Mouse (Mus musculus): Measurements from ENCODE around the gene Defb29. TPM values are rescaled to one million over a fixed set of nuclear protein-coding genes. Genes with fewer than 3 reads are reported as not detected.

Gene Defb29
- polyA plus RNA-seq, 1 experiment from 2014 or later, result not detected

GRCm38 (mm10) chr2:152541979-152542378 lies 2.1 kb upstream of the Defb29 start:
- H3K4me1 ChIP-seq (ENCODE audit: control insufficient read depth, insufficient read depth, low read length), result no peaks in the 10 kb centered on the region
- H3K27me3 ChIP-seq (ENCODE audit: control insufficient read depth, insufficient read depth, low read length), result no peaks in the 10 kb centered on the region
- no peak overlapping the region for H3K4me2 ChIP-seq (ENCODE audit: low read depth)
- H3K36me3 ChIP-seq (ENCODE audit: control insufficient read depth, insufficient read depth, low read length), result no peaks in the 10 kb centered on the region
- ATAC-seq (ENCODE audit: insufficient read depth, low FRiP score, low TSS enrichment), result no peak
- H3K27ac ChIP-seq (ENCODE audit: low read depth, low read length), result no peak overlapping the region
- H3K9me3 ChIP-seq (ENCODE audit: control insufficient read depth, low read length), result no peaks in the 10 kb centered on the region
- H3K4me3 ChIP-seq (ENCODE audit: low read depth, low read length), result no peak overlapping the region
- DNase-seq (ENCODE audit: low spot score), result no peak
- no peak overlapping the region for H3K9ac ChIP-seq (ENCODE audit: low read length)
- 85% methylated on average over 9 of the region's 9 CpGs for WGBS

GRCm38 (mm10) chr2:152517981-152518380 lies 21.9 kb downstream of the Defb29 start, which contains the start of gene Defb28:
Defb28 (plus strand) TSS chr2:152518255.
- Histone ChIP-seq H3K27ac (ENCODE audit: low read depth, low read length) (no peak within 1 kb of the TSS), H3K9me3 (ENCODE audit: control insufficient read depth, low read length) (no peaks in the 10 kb centered on the region), H3K36me3 (ENCODE audit: control insufficient read depth, insufficient read depth, low read length) (no peaks in the 10 kb centered on the region), H3K27me3 (ENCODE audit: control insufficient read depth, insufficient read depth, low read length) (no peaks in the 10 kb centered on the region), H3K4me1 (ENCODE audit: control insufficient read depth, insufficient read depth, low read length) (no peaks in the 10 kb centered on the region), H3K4me3 (ENCODE audit: low read depth, low read length) (no peak within 1 kb of the TSS), H3K4me2 (ENCODE audit: low read depth) (no peak within 1 kb of the TSS), H3K9ac (ENCODE audit: low read length) (no peak within 1 kb of the TSS)
- DNase-seq (ENCODE audit: low spot score) (no peak), ATAC-seq (ENCODE audit: insufficient read depth, low FRiP score, low TSS enrichment) (no peak)
- WGBS, result 69% methylated on average over 4 of the region's 4 CpGs

GRCm38 (mm10) chr2:152516084-152516483 lies 23.8 kb downstream of the Defb29 start:
- Histone ChIP-seq H3K9me3 (ENCODE audit: control insufficient read depth, low read length) (no peaks in the 10 kb centered on the region), H3K9ac (ENCODE audit: low read length) (no peak overlapping the region), H3K27me3 (ENCODE audit: control insufficient read depth, insufficient read depth, low read length) (no peaks in the 10 kb centered on the region), H3K4me3 (ENCODE audit: low read depth, low read length) (no peak overlapping the region), H3K36me3 (ENCODE audit: control insufficient read depth, insufficient read depth, low read length) (no peaks in the 10 kb centered on the region), H3K4me1 (ENCODE audit: control insufficient read depth, insufficient read depth, low read length) (no peaks in the 10 kb centered on the region), H3K4me2 (ENCODE audit: low read depth) (no peak overlapping the region), H3K27ac (ENCODE audit: low read depth, low read length) (no peak overlapping the region)
- 85% methylated on average over 4 of the region's 4 CpGs for WGBS
- DNase-seq (ENCODE audit: low spot score) (no peak), ATAC-seq (ENCODE audit: insufficient read depth, low FRiP score, low TSS enrichment) (no peak)

- no peak within 1 kb of the TSS for H3K4me2 ChIP-seq (ENCODE audit: low read depth)
- H3K9ac ChIP-seq (ENCODE audit: low read length), result no peak within 1 kb of the TSS
- H3K4me3 ChIP-seq (ENCODE audit: low read depth, low read length), result no peak within 1 kb of the TSS
- H3K27ac ChIP-seq (ENCODE audit: low read depth, low read length), result no peak within 1 kb of the TSS
- DNase-seq (ENCODE audit: low spot score), result no peak
- no peaks in the 10 kb centered on the region for H3K9me3 ChIP-seq (ENCODE audit: control insufficient read depth, low read length)
- no peak for ATAC-seq (ENCODE audit: insufficient read depth, low FRiP score, low TSS enrichment)
- WGBS, result 77% methylated on average over 1 of the region's 1 CpGs
- H3K27me3 ChIP-seq (ENCODE audit: control insufficient read depth, insufficient read depth, low read length), result no peaks in the 10 kb centered on the region
- H3K36me3 ChIP-seq (ENCODE audit: control insufficient read depth, insufficient read depth, low read length), result no peaks in the 10 kb centered on the region
- no peaks in the 10 kb centered on the region for H3K4me1 ChIP-seq (ENCODE audit: control insufficient read depth, insufficient read depth, low read length)
These were observed 28.3 kb downstream of the Defb29 start, which contains the start of gene Defb26 for GRCm38 (mm10) chr2:152511592-152511991. Defb26 (minus strand) TSS chr2:152511692.

- H3K27ac ChIP-seq (ENCODE audit: low read depth, low read length), result no peak overlapping the region
- no peaks in the 10 kb centered on the region for H3K36me3 ChIP-seq (ENCODE audit: control insufficient read depth, insufficient read depth, low read length)
- no peaks in the 10 kb centered on the region for H3K4me1 ChIP-seq (ENCODE audit: control insufficient read depth, insufficient read depth, low read length)
- no peak overlapping the region for H3K4me2 ChIP-seq (ENCODE audit: low read depth)
- H3K27me3 ChIP-seq (ENCODE audit: control insufficient read depth, insufficient read depth, low read length), result no peaks in the 10 kb centered on the region
- H3K9me3 ChIP-seq (ENCODE audit: control insufficient read depth, low read length), result no peaks in the 10 kb centered on the region
- no peak overlapping the region for H3K9ac ChIP-seq (ENCODE audit: low read length)
- ATAC-seq (ENCODE audit: insufficient read depth, low FRiP score, low TSS enrichment) (no peak), DNase-seq (ENCODE audit: low spot score) (no peak)
- 88% methylated on average over 2 of the region's 2 CpGs for WGBS
- H3K4me3 ChIP-seq (ENCODE audit: low read depth, low read length), result no peak overlapping the region
These were observed 35.9 kb downstream of the Defb29 start for GRCm38 (mm10) chr2:152503950-152504349.

GRCm38 (mm10) chr2:152500863-152501229 lies 39.1 kb downstream of the Defb29 start:
- Histone ChIP-seq H3K27ac (ENCODE audit: low read depth, low read length) (no peak overlapping the region), H3K4me3 (ENCODE audit: low read depth, low read length) (no peak overlapping the region), H3K9me3 (ENCODE audit: control insufficient read depth, low read length) (no peaks in the 10 kb centered on the region), H3K9ac (ENCODE audit: low read length) (no peak overlapping the region), H3K36me3 (ENCODE audit: control insufficient read depth, insufficient read depth, low read length) (no peaks in the 10 kb centered on the region), H3K4me2 (ENCODE audit: low read depth) (no peak overlapping the region), H3K27me3 (ENCODE audit: control insufficient read depth, insufficient read depth, low read length) (no peaks in the 10 kb centered on the region), H3K4me1 (ENCODE audit: control insufficient read depth, insufficient read depth, low read length) (no peaks in the 10 kb centered on the region)
- 81% methylated on average over 6 of the region's 6 CpGs for WGBS
- ATAC-seq (ENCODE audit: insufficient read depth, low FRiP score, low TSS enrichment), result no peak
- no peak for DNase-seq (ENCODE audit: low spot score)

- ATAC-seq (ENCODE audit: insufficient read depth, low FRiP score, low TSS enrichment) (no peak), DNase-seq (ENCODE audit: low spot score) (no peak)
- Histone ChIP-seq H3K27me3 (ENCODE audit: control insufficient read depth, insufficient read depth, low read length) (no peaks in the 10 kb centered on the region), H3K9ac (ENCODE audit: low read length) (no peak overlapping the region), H3K4me1 (ENCODE audit: control insufficient read depth, insufficient read depth, low read length) (no peaks in the 10 kb centered on the region), H3K36me3 (ENCODE audit: control insufficient read depth, insufficient read depth, low read length) (no peaks in the 10 kb centered on the region), H3K27ac (ENCODE audit: low read depth, low read length) (no peak overlapping the region), H3K4me2 (ENCODE audit: low read depth) (no peak overlapping the region), H3K4me3 (ENCODE audit: low read depth, low read length) (no peak overlapping the region), H3K9me3 (ENCODE audit: control insufficient read depth, low read length) (no peaks in the 10 kb centered on the region)
- WGBS, result 81% methylated on average over 7 of the region's 7 CpGs
These were observed 39.6 kb downstream of the Defb29 start for GRCm38 (mm10) chr2:152500204-152500862.

- H3K27me3 ChIP-seq (ENCODE audit: control insufficient read depth, insufficient read depth, low read length), result no peaks in the 10 kb centered on the region
- no peaks in the 10 kb centered on the region for H3K9me3 ChIP-seq (ENCODE audit: control insufficient read depth, low read length)
- ATAC-seq (ENCODE audit: insufficient read depth, low FRiP score, low TSS enrichment) (no peak), DNase-seq (ENCODE audit: low spot score) (no peak)
- no peak overlapping the region for H3K27ac ChIP-seq (ENCODE audit: low read depth, low read length)
- no peak overlapping the region for H3K4me3 ChIP-seq (ENCODE audit: low read depth, low read length)
- no peak overlapping the region for H3K9ac ChIP-seq (ENCODE audit: low read length)
- 78% methylated on average over 6 of the region's 6 CpGs for WGBS
- no peaks in the 10 kb centered on the region for H3K36me3 ChIP-seq (ENCODE audit: control insufficient read depth, insufficient read depth, low read length)
- H3K4me1 ChIP-seq (ENCODE audit: control insufficient read depth, insufficient read depth, low read length), result no peaks in the 10 kb centered on the region
- H3K4me2 ChIP-seq (ENCODE audit: low read depth), result no peak overlapping the region
These were observed 41.9 kb downstream of the Defb29 start for GRCm38 (mm10) chr2:152498020-152498419.

GRCm38 (mm10) chr2:152493151-152493550 lies 46.7 kb downstream of the Defb29 start:
- H3K9me3 ChIP-seq (ENCODE audit: control insufficient read depth, low read length), result no peaks in the 10 kb centered on the region
- ATAC-seq (ENCODE audit: insufficient read depth, low FRiP score, low TSS enrichment) (no peak), DNase-seq (ENCODE audit: low spot score) (no peak)
- H3K4me3 ChIP-seq (ENCODE audit: low read depth, low read length), result no peak overlapping the region
- no peak overlapping the region for H3K9ac ChIP-seq (ENCODE audit: low read length)
- H3K27me3 ChIP-seq (ENCODE audit: control insufficient read depth, insufficient read depth, low read length), result no peaks in the 10 kb centered on the region
- no peak overlapping the region for H3K4me2 ChIP-seq (ENCODE audit: low read depth)
- 73% methylated on average over 6 of the region's 6 CpGs for WGBS
- no peak overlapping the region for H3K27ac ChIP-seq (ENCODE audit: low read depth, low read length)
- H3K36me3 ChIP-seq (ENCODE audit: control insufficient read depth, insufficient read depth, low read length), result no peaks in the 10 kb centered on the region
- no peaks in the 10 kb centered on the region for H3K4me1 ChIP-seq (ENCODE audit: control insufficient read depth, insufficient read depth, low read length)

Data from neural tube, embryonic 11.5 days (tissue).